Mouse (Mus musculus) cerebellum, adult 9-10 months (tissue): ENCODE measurements around the gene Irx4.

ENCODE experiments used
- DNase-seq: peaks from one replicate; pipeline ENCODE4 v3.0.0; 2022

Gene Irx4

GRCm38 (mm10) chr13:73260354-73261035, at the start of gene Irx4:
Gene Irx4 (plus strand): TSS chr13:73260479.
- no peak for DNase-seq

- no peak for DNase-seq
These were observed 46.0 kb upstream of the Irx4 start for GRCm38 (mm10) chr13:73214301-73214700.

- DNase-seq: no peak
These were observed 23.8 kb upstream of the Irx4 start for GRCm38 (mm10) chr13:73236461-73236860.

DNA sequence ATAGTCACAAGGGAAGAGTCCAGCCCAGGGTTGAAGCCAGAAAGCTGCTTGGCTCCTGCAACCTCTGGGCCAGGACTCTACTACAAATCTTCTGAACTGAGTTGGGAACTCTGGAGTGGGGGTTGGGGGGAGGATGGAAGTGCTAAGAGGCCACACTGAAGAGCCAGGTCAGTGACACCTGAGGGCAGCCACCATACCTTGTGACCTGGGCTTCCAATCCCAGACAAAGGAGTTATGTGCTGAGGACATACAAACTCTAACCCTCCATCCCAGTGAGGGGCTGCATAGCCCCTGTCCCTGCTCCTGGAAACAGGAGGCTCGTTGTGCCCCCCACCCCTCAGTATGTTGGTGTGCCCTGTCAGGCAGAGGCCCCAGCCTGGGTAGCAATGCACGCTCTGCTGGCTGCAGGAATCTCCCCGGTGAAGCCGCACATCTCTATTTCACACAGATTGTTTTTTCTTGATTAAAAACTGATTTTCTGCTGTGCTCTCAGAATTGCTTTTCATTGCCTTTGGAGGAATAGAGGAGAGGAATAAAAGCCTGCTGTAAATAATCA, 21.0 kb upstream of the Irx4 start:
- no peak for DNase-seq

DNA sequence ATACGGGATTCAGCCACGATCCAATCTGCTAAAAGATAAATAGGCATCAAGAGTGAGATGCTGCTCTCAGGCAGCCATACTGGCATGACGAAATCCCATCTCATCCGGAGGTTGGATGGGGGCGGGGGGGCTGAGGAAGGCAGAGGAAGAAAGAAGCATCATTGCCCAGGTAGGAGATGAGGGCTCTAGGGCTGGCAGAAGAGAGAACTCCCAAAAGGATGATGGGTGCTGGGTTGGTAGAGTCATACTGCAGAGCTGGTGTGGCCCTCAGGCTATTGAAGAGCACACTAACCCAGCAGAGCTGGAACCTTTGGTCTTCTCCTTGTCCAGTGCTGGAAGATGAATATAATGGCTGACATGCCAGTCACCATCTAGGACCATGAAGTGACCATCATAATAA, 17.7 kb upstream of the Irx4 start:
- DNase-seq: no peak

- no peak for DNase-seq
These were observed 13.3 kb upstream of the Irx4 start for GRCm38 (mm10) chr13:73246961-73247360.

DNA sequence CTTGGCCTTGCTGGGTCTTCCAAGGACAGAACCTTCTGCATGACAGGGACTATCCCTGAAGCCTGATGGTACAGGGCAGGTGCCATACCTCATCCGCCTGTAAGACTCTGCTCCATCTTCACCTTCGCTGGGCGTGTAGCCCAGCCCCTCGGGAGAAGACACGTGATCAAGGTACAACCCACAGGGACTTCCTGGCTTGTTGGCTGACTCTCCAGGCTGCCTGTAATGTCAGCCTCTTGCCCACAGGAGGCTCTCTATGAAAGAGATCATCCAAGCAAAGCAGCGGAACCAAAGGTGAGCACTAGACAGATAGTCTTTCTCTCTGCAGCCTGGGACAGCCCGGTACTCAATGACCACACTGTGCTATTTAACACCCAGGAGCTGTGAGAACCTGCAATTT, 9.1 kb upstream of the Irx4 start:
- DNase-seq: no peak

- no peak for DNase-seq
These were observed 8.3 kb upstream of the Irx4 start for GRCm38 (mm10) chr13:73252022-73252421.

- no peak for DNase-seq
These were observed 1.9 kb upstream of the Irx4 start for GRCm38 (mm10) chr13:73258415-73258814.

DNA sequence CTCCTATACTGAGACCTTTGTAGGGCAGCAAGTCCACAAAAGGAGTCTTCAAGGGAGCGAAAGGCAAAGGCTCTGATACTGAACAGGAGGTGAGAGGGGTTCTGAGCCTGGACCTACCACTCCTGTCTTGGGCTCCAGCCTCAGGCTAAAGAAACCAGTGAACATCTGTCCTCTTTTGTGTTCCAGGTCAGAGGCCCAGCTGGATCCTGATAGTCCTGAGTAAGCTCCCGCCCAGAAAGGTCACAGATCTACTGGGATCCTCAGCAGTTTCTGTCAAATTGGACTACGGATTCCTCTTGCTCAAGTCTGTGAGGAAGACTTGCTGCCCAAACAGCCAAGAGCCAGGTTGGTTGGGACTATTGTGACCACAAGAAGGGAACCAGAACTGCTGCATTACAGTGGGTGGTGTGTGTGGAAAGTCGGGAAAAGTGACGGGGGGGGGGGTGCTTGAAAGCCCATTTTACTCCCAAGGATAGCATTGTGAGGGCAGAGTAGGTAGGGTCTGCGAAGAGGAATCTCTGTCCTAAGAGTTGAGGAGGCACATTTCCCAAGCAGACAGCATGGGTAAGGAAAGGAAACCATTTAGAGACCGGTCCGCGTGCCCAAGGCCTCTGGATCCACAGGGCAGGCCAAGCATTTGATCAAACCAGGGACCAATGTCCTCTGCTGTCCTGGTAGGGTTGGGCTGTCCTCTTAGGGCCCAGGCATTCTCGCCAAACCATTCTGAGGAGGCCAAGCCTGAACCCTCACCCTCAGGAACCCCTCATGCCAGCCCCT, 514 bp upstream of the Irx4 start:
- DNase-seq: no peak

- no peak for DNase-seq
These were observed 904 bp downstream of the Irx4 start for GRCm38 (mm10) chr13:73261036-73261730.

DNA sequence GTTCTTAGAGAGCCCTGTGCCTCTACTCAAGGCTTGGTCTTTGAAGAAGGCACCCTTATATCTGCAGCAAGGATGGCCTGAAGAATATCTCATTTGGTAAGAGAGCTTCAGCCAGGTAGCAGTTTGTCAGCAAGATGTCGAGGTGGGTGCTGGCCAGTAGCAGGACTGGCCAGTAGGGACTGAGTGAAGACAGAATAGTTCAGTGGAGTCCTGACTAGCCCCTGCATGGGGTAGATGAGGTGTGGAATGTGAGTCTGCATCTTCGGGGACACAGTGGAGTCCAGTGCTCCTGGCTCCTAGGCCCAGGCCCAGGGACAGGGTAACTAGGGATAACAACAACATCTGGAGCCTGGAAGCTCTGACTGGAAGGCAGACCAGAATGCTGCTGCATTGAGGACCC, 1.6 kb downstream of the Irx4 start:
- DNase-seq: no peak

DNA sequence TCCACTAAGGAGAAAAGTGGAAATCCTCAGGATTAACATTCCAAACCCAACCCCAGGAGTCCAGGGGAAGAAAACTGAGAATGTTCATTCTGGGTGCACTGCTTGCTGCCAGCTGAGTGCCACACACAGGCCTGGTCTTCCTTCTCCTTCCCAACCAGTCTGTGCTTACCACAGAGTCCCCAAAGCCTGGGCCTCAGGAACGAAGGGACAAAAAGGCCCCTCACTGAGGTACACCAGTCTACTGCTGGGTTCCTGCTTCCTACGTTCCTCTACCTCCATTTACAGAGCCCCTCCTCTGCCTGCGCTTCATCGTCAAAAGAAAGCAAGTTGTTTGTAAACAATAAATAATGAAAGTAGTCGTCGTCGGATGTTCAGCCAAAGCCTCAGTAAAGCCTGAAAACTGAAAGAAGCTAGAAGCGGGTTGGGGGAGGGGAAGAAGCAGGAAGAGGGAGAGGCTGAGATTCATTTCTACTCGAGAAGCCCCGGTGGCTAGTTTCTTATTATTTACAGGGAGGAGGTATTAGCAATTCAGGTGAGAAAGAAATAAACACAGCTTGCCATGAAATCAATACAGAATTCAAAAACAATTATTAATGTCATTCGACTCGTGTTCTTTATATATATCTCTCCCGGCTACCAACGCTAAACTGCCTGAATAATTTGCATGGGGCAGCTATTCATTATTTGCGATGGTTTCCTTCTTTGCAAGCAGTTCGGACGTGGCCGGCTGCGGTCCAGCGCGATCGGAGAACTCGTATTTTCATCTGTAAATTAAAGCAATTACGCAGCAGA, 2.3 kb downstream of the Irx4 start:
- no peak for DNase-seq

GRCm38 (mm10) chr13:73263128-73263971, 3.1 kb downstream of the Irx4 start:
- DNase-seq: no peak

- no peak for DNase-seq
These were observed 4.0 kb downstream of the Irx4 start for GRCm38 (mm10) chr13:73264166-73264735.

- DNase-seq: no peak
These were observed 4.6 kb downstream of the Irx4 start for GRCm38 (mm10) chr13:73264831-73265230.

GRCm38 (mm10) chr13:73265442-73265841, 5.2 kb downstream of the Irx4 start:
- DNase-seq: no peak

DNA sequence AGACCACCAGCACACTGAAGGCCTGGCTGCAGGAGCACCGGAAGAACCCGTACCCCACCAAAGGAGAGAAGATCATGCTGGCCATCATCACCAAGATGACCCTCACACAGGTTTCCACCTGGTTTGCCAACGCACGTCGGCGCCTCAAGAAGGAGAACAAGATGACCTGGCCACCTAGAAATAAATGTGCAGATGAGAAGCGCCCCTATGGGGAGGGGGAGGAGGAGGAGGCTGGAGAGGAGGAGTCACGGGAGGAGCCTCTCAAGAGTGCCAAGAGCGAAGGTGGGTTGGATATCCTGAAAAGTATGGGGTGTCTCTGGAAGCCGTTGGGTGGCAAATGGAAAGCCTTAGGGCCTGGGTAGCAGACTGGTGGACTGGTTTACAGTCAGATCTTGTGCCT, 7.3 kb downstream of the Irx4 start:
- DNase-seq: no peak

- DNase-seq: no peak
These were observed 8.4 kb downstream of the Irx4 start for GRCm38 (mm10) chr13:73268702-73269101.

DNA sequence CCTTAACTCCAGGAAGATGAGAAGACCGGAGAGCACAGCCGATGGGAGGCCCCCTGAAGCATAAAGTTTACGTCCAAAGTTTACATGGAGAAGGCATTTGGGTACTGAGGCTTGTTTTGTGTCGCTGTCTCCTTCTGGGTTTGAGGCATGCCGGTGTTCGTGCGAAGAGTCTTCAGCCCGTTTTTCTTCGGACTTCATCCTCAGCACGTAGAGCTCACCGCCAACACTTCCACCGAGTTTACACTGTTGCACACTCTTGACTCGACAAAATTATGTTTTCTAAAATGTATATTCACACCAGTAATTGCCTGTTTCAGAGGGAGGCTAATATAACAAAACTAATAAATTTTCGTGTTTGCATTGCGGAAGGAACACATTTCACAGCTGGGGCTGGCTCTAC, 9.0 kb downstream of the Irx4 start:
- no peak for DNase-seq

DNA sequence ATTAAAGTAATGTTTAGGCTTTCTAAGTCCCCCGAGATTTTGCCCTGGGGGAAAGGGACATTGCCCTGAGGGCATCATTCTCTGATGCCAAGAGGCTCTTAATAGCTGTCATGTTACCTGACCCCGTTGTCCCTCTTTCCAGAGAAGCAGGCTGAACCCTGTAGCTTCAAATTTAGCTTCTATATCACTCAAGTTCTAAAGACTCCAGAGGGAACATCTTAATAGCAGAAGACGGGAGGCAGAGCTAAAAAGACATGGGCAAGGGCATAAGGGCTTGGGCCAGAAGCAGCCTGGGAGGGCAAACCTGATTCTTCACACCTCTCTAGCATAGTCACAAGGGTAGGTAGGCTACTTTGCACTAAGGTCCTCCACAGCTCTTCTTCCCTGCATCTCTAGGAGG, 9.6 kb downstream of the Irx4 start:
- DNase-seq: no peak
